Mouse (Mus musculus) CH12.LX (cell line): ENCODE measurements at regions not wholly inside any gene's neighbourhood (a gene's known extent, or its start where the extent isn't known, plus 50 kb on each side); places are given as distances from the start of the nearest gene placed in this dataset.

Experiments
- MAZ ChIP-seq: IDR thresholded peaks from 2 replicates; pipeline ENCODE4 v1.6.1; 2012; ENCODE audit warnings: low read depth, mild to moderate bottlenecking, inconsistent platforms, low read length, improper control_type of control experiment, moderate library complexity
- MYC ChIP-seq: IDR thresholded peaks from 2 replicates; pipeline ENCODE4 v1.6.1; 2011; ENCODE audit warnings: low read depth, mild to moderate bottlenecking, improper control_type of control experiment, low read length
- POLR2A ChIP-seq: IDR thresholded peaks from 2 replicates; pipeline ENCODE4 v1.6.1; 2011; ENCODE audit warnings: low read depth, mild to moderate bottlenecking, improper control_type of control experiment, low read length

DNA sequence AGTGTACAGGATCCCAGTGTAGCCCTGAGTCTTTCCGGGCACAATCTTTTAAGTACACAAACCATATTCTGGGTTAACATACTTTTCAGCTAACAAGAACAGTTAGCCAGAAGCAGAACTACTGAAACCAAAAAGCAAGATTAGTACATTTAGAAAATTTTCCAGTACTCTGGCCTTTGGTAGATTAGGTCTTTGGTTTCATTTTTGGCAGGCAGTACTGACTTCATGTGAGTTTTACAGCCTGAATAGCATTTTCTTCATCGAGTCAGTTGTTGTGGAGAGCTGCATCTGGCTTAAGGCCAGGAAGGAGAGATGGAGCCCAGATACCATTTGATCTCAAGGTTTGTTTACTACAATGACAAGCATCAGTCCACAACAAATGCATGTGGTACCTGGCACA, 51.3 kb upstream of the Ins2 start:
- TF ChIP-seq MAZ (no peak), POLR2A (no peak), MYC (no peak)
